Mouse (Mus musculus): ENCODE measurements at regions not wholly inside any gene's neighbourhood (a gene's known extent, or its start where the extent isn't known, plus 50 kb on each side); places are given as distances from the start of the nearest gene placed in this dataset.

DNA sequence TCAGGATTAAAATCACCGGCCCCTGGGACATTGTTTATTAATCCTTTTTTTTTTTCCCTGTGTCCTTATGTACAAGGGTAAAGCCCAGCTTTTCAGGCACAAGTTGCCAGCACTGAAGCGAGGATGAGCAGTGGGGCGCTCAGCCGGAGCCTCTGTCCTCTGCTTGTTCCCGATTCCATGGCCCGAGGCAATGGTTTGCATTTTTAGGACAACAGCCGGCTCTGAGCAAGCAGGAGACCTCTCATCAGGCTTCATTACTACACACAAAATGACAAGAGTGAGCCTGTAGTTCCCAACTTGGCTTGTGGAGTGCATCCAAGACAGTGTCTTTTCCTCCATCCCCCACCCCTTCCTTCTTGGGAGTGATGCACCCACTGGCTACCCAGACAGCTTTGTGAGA lies 697.7 kb downstream of the Cypt12 start:
- Histone ChIP-seq H3K36me3 (ENCODE audit: control insufficient read depth, insufficient read depth, low read length) (no peaks in the 10 kb centered on the region), H3K27ac (ENCODE audit: insufficient read depth, low read length) (no peak overlapping the region), H3K4me3 (ENCODE audit: extremely low read depth, insufficient read depth, insufficient read length) (no peak overlapping the region), H3K27me3 (ENCODE audit: control insufficient read depth, insufficient read depth, low read length) (no peaks in the 10 kb centered on the region), H3K4me1 (ENCODE audit: control insufficient read depth, insufficient read depth, insufficient read length) (no peaks in the 10 kb centered on the region)
- no peak for DNase-seq (ENCODE audit: low read depth in 1 of 2, low spot score in 2 of 2)
- WGBS: 91% methylated on average over 7 of the region's 7 CpGs
- TF ChIP-seq POLR2A (IDR thresholded peaks at IDR 0.05; ENCODE audit: low read depth, low read length) (no peak), CTCF (IDR thresholded peaks at IDR 0.05; ENCODE audit: extremely low read depth, insufficient read depth, insufficient read length, insufficient replicate concordance) (no peak)

- no peak for TF ChIP-seq POLR2A (IDR thresholded peaks at IDR 0.05; ENCODE audit: low read depth, low read length)
- no peak for TF ChIP-seq CTCF (IDR thresholded peaks at IDR 0.05; ENCODE audit: extremely low read depth, insufficient read depth, insufficient read length, insufficient replicate concordance)
- 67% methylated on average over 1 of the region's 1 CpGs for WGBS
Observed at GRCm38 (mm10) chr3:18653557-18653956, 705.3 kb downstream of the Cypt12 start.

GRCm38 (mm10) chr3:18665738-18666137 lies 717.5 kb downstream of the Cypt12 start:
- no peaks in the 10 kb centered on the region; the same call in 1 of the 2 replicates for H3K27me3 ChIP-seq (ENCODE audit: control insufficient read depth, insufficient read depth, low read length)
- no peak for DNase-seq (ENCODE audit: low read depth in 1 of 2, low spot score in 2 of 2)
- TF ChIP-seq POLR2A (IDR thresholded peaks at IDR 0.05; ENCODE audit: low read depth, low read length): no peak
- TF ChIP-seq CTCF (IDR thresholded peaks at IDR 0.05; ENCODE audit: extremely low read depth, insufficient read depth, insufficient read length, insufficient replicate concordance): no peak
- no peak overlapping the region for H3K27ac ChIP-seq (ENCODE audit: insufficient read depth, low read length)
- H3K4me3 ChIP-seq (ENCODE audit: extremely low read depth, insufficient read depth, insufficient read length): no peak overlapping the region
- H3K4me1 ChIP-seq (ENCODE audit: control insufficient read depth, insufficient read depth, insufficient read length): no peaks in the 10 kb centered on the region
- H3K36me3 ChIP-seq (ENCODE audit: control insufficient read depth, insufficient read depth, low read length): no peaks in the 10 kb centered on the region
- WGBS: 86% methylated on average over 2 of the region's 2 CpGs

More at GRCm38 (mm10) chr3:18653557-18653956, 705.3 kb downstream of the Cypt12 start:
- H3K27ac ChIP-seq (ENCODE audit: insufficient read depth, low read length): no peak overlapping the region
- DNase-seq (ENCODE audit: low read depth in 1 of 2, low spot score in 2 of 2): no peak
- no peaks in the 10 kb centered on the region for H3K27me3 ChIP-seq (ENCODE audit: control insufficient read depth, insufficient read depth, low read length)
- H3K4me1 ChIP-seq (ENCODE audit: control insufficient read depth, insufficient read depth, insufficient read length): no peaks in the 10 kb centered on the region
- no peak overlapping the region for H3K4me3 ChIP-seq (ENCODE audit: extremely low read depth, insufficient read depth, insufficient read length)
- no peaks in the 10 kb centered on the region for H3K36me3 ChIP-seq (ENCODE audit: control insufficient read depth, insufficient read depth, low read length)

DNA sequence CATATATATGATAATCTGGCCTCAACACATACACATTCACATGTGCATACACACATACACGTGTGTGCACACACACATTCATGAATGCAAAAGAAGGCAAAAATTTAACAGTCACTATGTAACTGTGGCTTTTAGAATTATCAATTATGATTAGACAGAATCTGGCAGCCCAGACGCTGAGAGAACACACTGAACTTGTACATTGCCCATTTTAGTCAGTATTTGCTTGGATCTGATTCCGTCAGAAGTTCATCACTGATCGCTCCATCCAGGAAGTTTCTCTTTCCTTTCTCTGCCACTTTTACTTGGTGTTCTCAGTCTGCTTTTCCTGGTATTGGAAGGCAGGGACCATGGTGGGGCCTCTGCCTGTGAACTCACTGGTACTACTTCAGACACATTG lies 719.5 kb downstream of the Cypt12 start:
- no peak for TF ChIP-seq CTCF (IDR thresholded peaks at IDR 0.05; ENCODE audit: extremely low read depth, insufficient read depth, insufficient read length, insufficient replicate concordance)
- no peak for TF ChIP-seq POLR2A (IDR thresholded peaks at IDR 0.05; ENCODE audit: low read depth, low read length)
- Histone ChIP-seq H3K27me3 (ENCODE audit: control insufficient read depth, insufficient read depth, low read length) (no peaks in the 10 kb centered on the region; the same call in 1 of the 2 replicates), H3K4me1 (ENCODE audit: control insufficient read depth, insufficient read depth, insufficient read length) (no peaks in the 10 kb centered on the region), H3K4me3 (ENCODE audit: extremely low read depth, insufficient read depth, insufficient read length) (no peak overlapping the region), H3K27ac (ENCODE audit: insufficient read depth, low read length) (no peak overlapping the region), H3K36me3 (ENCODE audit: control insufficient read depth, insufficient read depth, low read length) (no peaks in the 10 kb centered on the region)
- DNase-seq (ENCODE audit: low read depth in 1 of 2, low spot score in 2 of 2): no peak
- 91% methylated on average over 4 of the region's 4 CpGs for WGBS

DNA sequence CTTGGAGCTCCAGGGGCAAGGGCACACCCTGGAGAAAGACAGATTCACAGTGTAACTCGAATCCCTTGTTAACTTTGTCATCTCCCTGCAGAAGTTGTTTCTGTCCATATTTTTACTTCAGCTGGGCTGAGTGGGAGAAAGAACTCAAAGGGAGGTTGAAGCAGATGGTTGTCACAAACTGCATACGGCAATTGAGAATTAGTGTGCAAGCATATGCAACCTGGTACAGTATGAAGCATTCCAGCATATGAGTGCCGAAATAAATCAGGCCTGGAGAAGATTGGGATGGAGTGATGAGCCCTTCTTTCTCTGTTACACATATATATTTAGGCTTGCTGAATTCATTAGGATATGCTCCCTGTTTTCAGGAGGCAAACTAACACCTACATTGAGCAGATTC lies 720.7 kb downstream of the Cypt12 start:
- TF ChIP-seq CTCF (IDR thresholded peaks at IDR 0.05; ENCODE audit: extremely low read depth, insufficient read depth, insufficient read length, insufficient replicate concordance) (no peak), POLR2A (IDR thresholded peaks at IDR 0.05; ENCODE audit: low read depth, low read length) (no peak)
- H3K27ac ChIP-seq (ENCODE audit: insufficient read depth, low read length): no peak overlapping the region
- no peak overlapping the region for H3K4me3 ChIP-seq (ENCODE audit: extremely low read depth, insufficient read depth, insufficient read length)
- WGBS: 80% methylated on average over 3 of the region's 3 CpGs
- H3K27me3 ChIP-seq (ENCODE audit: control insufficient read depth, insufficient read depth, low read length): no peaks in the 10 kb centered on the region; the same call in 1 of the 2 replicates
- no peak for DNase-seq (ENCODE audit: low read depth in 1 of 2, low spot score in 2 of 2)
- no peaks in the 10 kb centered on the region for H3K4me1 ChIP-seq (ENCODE audit: control insufficient read depth, insufficient read depth, insufficient read length)
- H3K36me3 ChIP-seq (ENCODE audit: control insufficient read depth, insufficient read depth, low read length): no peaks in the 10 kb centered on the region

GRCm38 (mm10) chr3:18670203-18670700 lies 722.0 kb downstream of the Cypt12 start:
- 90% methylated on average over 5 of the region's 5 CpGs for WGBS

DNA sequence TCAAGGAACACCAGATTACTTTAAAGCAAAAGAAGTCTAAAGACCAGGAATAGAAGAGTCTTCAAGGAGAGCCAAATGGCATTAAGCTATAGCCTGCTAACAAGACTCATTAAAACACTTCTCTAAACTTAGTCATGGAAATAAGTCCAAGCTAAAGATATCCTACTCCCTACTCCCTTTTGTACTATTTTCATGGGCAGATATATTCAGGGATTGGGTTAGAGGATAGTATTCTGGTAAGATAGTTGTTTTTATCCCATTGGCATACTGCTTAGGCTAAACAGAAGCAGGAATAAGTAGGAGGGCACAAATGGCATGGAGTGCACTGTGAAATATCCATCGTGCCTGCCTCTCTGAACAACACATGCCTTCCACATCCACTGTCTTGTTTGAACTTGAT lies 723.5 kb downstream of the Cypt12 start:
- Histone ChIP-seq H3K4me3 (ENCODE audit: extremely low read depth, insufficient read depth, insufficient read length) (no peak overlapping the region), H3K36me3 (ENCODE audit: control insufficient read depth, insufficient read depth, low read length) (no peaks in the 10 kb centered on the region), H3K4me1 (ENCODE audit: control insufficient read depth, insufficient read depth, insufficient read length) (no peaks in the 10 kb centered on the region), H3K27me3 (ENCODE audit: control insufficient read depth, insufficient read depth, low read length) (no peaks in the 10 kb centered on the region), H3K27ac (ENCODE audit: insufficient read depth, low read length) (no peak overlapping the region)
- 91% methylated on average over 1 of the region's 1 CpGs for WGBS
- no peak for DNase-seq (ENCODE audit: low read depth in 1 of 2, low spot score in 2 of 2)
- TF ChIP-seq CTCF (IDR thresholded peaks at IDR 0.05; ENCODE audit: extremely low read depth, insufficient read depth, insufficient read length, insufficient replicate concordance) (no peak), POLR2A (IDR thresholded peaks at IDR 0.05; ENCODE audit: low read depth, low read length) (no peak)

More at GRCm38 (mm10) chr3:18670203-18670700, 722.0 kb downstream of the Cypt12 start:
- no peak overlapping the region for H3K4me3 ChIP-seq (ENCODE audit: extremely low read depth, insufficient read depth, insufficient read length)
- H3K4me1 ChIP-seq (ENCODE audit: control insufficient read depth, insufficient read depth, insufficient read length): no peaks in the 10 kb centered on the region
- H3K36me3 ChIP-seq (ENCODE audit: control insufficient read depth, insufficient read depth, low read length): no peaks in the 10 kb centered on the region
- no peak for DNase-seq (ENCODE audit: low read depth in 1 of 2, low spot score in 2 of 2)
- TF ChIP-seq CTCF (IDR thresholded peaks at IDR 0.05; ENCODE audit: extremely low read depth, insufficient read depth, insufficient read length, insufficient replicate concordance): no peak
- no peak for TF ChIP-seq POLR2A (IDR thresholded peaks at IDR 0.05; ENCODE audit: low read depth, low read length)
- no peak overlapping the region for H3K27ac ChIP-seq (ENCODE audit: insufficient read depth, low read length)
- no peaks in the 10 kb centered on the region; the same call in 1 of the 2 replicates for H3K27me3 ChIP-seq (ENCODE audit: control insufficient read depth, insufficient read depth, low read length)

Measured in spleen, adult 2 months (tissue).